Mouse (Mus musculus) forebrain, embryonic 15.5 days (tissue): ENCODE measurements at regions not wholly inside any gene's neighbourhood (a gene's known extent, or its start where the extent isn't known, plus 50 kb on each side); places are given as distances from the start of the nearest gene placed in this dataset.

Experiments
- ATAC-seq: fragments of 200-750 bp; cut with Nextera tagmentation; replicated peaks from 2 replicates; pipeline ENCODE4 v1.8.0; 2017; ENCODE audit warnings: mild to moderate bottlenecking, moderate TSS enrichment, moderate library complexity
- H3K27ac ChIP-seq: fragments of 300-500 bp; sonication (generic); replicated peaks from 2 replicates; pipeline ENCODE4 v1.5.1; 2015; ENCODE audit warnings: mild to moderate bottlenecking, inconsistent platforms
- H3K27me3 ChIP-seq: fragments of 300-500 bp; sonication (generic); 2 replicates; pipeline ENCODE4 v1.6.1; 2015; ENCODE audit warnings: inconsistent platforms
- H3K36me3 ChIP-seq: fragments of 300-500 bp; sonication (generic); 2 replicates; pipeline ENCODE4 v1.6.1; 2015; ENCODE audit warnings: mild to moderate bottlenecking, inconsistent platforms
- H3K4me1 ChIP-seq: fragments of 300-500 bp; sonication (generic); 2 replicates; pipeline ENCODE4 v1.6.1; 2015; ENCODE audit warnings: inconsistent platforms
- H3K4me2 ChIP-seq: fragments of 300-500 bp; sonication (generic); replicated peaks from 2 replicates; pipeline ENCODE4 v1.6.1; 2015; ENCODE audit warnings: mild to moderate bottlenecking, inconsistent platforms
- H3K4me3 ChIP-seq: fragments of 300-500 bp; sonication (generic); 2 replicates; pipeline ENCODE4 v1.5.1; 2015; ENCODE audit warnings: mild to moderate bottlenecking, inconsistent platforms
- H3K9ac ChIP-seq: fragments of 300-500 bp; sonication (generic); replicated peaks from 2 replicates; pipeline ENCODE4 v1.6.1; 2015; ENCODE audit warnings: mild to moderate bottlenecking, inconsistent platforms
- H3K9me3 ChIP-seq: fragments of 300-500 bp; sonication (generic); 2 replicates; pipeline ENCODE4 v1.6.1; 2016; ENCODE audit warnings: inconsistent platforms
- WGBS: fragments of 180-500 bp; shearing (Covaris S2); methylation state at CpG from one replicate; pipeline ENCODE4 v1.1.7; 2015; ENCODE audit warnings: mixed read lengths; 5-methylcytosine and 5-hydroxymethylcytosine counted together

DNA sequence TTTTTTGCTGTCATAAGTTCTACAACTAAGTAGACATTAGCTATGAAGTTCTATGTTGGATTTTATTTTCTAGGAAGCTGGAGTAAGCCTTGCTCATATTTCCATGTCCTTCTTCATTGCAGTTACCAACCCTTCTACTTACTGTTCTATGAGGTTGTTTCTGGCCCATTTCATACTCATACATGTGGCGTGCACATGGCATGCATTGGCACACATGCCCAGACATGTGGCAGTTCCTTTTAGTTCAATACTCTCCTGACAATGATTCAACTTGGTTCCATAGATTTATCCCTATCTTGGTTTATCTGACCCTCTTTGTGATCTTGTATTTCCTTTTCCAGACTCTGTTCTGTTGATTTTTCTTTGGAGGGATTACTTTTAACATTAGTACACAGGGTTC lies 203.2 kb downstream of the 1700064H15Rik start:
- Histone ChIP-seq H3K9ac (no peak overlapping the region), H3K27ac (no peak overlapping the region), H3K4me1 (no peaks in the 10 kb centered on the region), H3K36me3 (no peaks in the 10 kb centered on the region), H3K9me3 (no peaks in the 10 kb centered on the region), H3K4me3 (no peak overlapping the region), H3K27me3 (no peaks in the 10 kb centered on the region), H3K4me2 (no peak overlapping the region)
- ATAC-seq = no peak
- 94% methylated on average over 1 of the region's 1 CpGs for WGBS

DNA sequence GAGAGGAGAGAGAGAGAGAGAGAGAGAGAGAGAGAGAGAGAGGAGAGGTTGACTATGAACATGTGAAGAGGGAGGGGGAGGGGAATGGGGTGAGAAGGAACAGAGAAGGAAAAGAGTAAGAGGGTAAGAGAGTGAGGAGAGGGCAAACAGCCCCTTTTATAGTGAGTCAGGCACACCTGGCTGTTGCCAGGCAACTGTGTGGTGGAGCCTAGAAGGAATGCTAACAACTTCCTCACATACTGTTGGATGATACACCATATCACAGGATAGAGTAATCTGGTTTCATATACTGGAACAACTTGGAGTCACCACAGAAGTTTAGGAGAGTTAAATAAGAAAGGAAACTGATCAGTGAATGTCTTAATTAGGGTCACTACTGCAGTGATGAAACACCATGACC lies 204.1 kb downstream of the 1700064H15Rik start:
- Histone ChIP-seq H3K4me1 (no peaks in the 10 kb centered on the region), H3K36me3 (no peaks in the 10 kb centered on the region), H3K9ac (no peak overlapping the region), H3K27ac (no peak overlapping the region), H3K4me3 (no peak overlapping the region), H3K4me2 (no peak overlapping the region), H3K27me3 (no peaks in the 10 kb centered on the region), H3K9me3 (no peaks in the 10 kb centered on the region)
- ATAC-seq = no peak

DNA sequence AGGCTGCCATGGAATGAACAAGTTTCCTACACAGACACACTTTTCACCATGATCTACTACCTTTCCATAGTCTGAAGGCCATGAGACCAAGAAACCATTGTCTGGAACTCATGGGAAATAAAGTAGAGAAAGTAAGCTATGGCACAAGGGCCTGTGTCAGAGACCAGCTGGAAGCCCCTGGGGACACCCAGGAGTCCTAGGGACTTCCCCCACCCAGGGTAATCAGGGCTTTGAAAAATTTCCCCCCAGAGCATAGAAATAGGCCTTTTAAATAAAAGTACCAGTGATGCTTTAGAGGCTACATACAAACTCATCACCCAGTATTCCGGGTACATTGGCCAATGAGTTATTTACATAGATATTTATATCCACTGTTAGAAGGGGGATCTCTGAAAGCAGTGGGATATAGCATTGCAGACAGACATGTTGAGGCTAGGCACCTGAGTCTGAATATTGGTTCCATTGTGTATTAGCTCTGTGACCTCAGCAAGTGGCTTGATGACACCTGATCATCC lies 207.0 kb downstream of the 1700064H15Rik start:
- H3K4me2 ChIP-seq = no peak overlapping the region
- H3K36me3 ChIP-seq = no peaks in the 10 kb centered on the region
- H3K9ac ChIP-seq = no peak overlapping the region
- H3K27me3 ChIP-seq = no peaks in the 10 kb centered on the region
- H3K27ac ChIP-seq = no peak overlapping the region
- no peaks in the 10 kb centered on the region for H3K4me1 ChIP-seq
- no peaks in the 10 kb centered on the region for H3K9me3 ChIP-seq
- ATAC-seq = no peak
- no peak overlapping the region for H3K4me3 ChIP-seq
- 91% methylated on average over 1 of the region's 1 CpGs for WGBS

DNA sequence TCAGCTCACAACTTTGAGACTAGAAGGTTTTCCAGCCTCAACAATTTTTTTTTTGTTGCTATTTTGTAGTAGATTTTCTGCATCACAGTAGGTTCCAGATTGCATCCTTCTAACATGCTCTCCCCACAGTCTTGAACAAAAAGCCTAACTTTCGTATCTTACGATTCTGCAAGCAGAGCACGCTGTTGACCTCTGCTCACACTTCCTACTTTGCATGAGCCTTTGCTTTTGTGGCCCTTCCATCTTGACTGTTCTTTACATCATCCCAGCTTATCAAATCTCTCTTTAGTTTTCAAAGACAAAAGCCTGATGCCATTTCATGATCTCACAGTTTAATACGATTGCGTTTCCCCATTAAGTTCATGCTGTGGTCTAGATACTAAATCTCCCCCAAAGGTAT lies 207.6 kb downstream of the 1700064H15Rik start:
- H3K4me1 ChIP-seq = no peaks in the 10 kb centered on the region
- 93% methylated on average over 5 of the region's 5 CpGs for WGBS
- no peaks in the 10 kb centered on the region for H3K9me3 ChIP-seq
- H3K27ac ChIP-seq = no peak overlapping the region
- H3K4me2 ChIP-seq = no peak overlapping the region
- no peak for ATAC-seq
- no peaks in the 10 kb centered on the region for H3K27me3 ChIP-seq
- H3K4me3 ChIP-seq = no peak overlapping the region
- no peak overlapping the region for H3K9ac ChIP-seq
- no peaks in the 10 kb centered on the region for H3K36me3 ChIP-seq

DNA sequence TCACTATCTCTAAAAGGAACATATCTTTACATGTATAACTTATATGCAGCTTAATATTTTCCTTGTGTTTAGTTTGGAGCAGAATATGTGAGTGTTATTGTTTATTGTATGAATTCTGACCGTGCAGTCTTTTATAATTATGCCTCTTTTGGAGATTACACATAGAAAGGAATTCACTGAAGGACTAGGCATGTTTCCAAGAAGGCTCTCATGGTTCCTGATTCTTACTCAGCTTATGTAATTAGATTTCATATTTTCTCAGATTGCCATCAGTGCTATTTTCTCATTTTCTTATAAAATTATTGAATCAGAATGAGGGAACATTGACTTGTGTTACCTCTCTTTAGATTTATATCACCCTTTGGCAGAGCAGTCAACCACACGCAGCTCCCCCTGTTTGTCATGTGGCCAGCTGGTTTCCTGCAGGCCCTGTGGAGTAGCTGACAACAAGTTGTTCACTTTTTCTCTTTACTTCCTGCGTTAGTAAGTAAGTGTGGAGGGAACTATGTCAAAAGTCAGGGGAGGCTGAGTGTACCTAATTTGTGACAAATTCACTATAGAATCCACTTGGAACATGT lies 217.4 kb downstream of the 1700064H15Rik start:
- Histone ChIP-seq H3K4me3 (no peak overlapping the region), H3K27ac (no peak overlapping the region), H3K9me3 (no peaks in the 10 kb centered on the region), H3K4me1 (peaks cover 9% of the 10 kb centered on the region), H3K36me3 (no peaks in the 10 kb centered on the region), H3K27me3 (no peaks in the 10 kb centered on the region), H3K9ac (no peak overlapping the region), H3K4me2 (no peak overlapping the region)
- WGBS = 50% methylated on average over 3 of the region's 3 CpGs
- no peak for ATAC-seq

DNA sequence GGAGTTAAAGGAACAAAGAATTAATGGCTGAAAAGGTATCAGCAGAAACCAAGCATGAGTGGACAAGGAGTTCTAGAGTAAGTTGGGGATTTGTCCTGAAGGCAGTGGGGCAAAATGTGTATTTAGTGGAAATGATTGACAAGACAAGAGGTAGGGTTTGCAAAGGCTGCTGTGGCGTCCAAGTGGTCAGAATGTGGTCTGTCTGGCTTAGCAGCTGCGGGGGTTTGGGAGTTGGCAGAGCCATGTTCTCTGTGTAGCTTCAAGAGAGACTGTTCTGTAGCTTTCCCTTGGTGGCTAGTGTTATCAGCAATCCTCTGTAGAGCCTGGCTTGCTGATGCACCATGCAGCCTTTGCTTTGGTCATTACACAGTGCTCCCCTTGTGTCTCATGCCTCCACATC lies 220.2 kb downstream of the 1700064H15Rik start:
- 65% methylated on average over 2 of the region's 2 CpGs for WGBS
- ATAC-seq = no peak
- H3K4me2 ChIP-seq = no peak overlapping the region
- no peaks in the 10 kb centered on the region for H3K27me3 ChIP-seq
- H3K27ac ChIP-seq = no peak overlapping the region
- H3K36me3 ChIP-seq = no peaks in the 10 kb centered on the region
- peaks cover 9% of the 10 kb centered on the region for H3K4me1 ChIP-seq
- H3K9ac ChIP-seq = no peak overlapping the region
- no peak overlapping the region for H3K4me3 ChIP-seq
- H3K9me3 ChIP-seq = no peaks in the 10 kb centered on the region

DNA sequence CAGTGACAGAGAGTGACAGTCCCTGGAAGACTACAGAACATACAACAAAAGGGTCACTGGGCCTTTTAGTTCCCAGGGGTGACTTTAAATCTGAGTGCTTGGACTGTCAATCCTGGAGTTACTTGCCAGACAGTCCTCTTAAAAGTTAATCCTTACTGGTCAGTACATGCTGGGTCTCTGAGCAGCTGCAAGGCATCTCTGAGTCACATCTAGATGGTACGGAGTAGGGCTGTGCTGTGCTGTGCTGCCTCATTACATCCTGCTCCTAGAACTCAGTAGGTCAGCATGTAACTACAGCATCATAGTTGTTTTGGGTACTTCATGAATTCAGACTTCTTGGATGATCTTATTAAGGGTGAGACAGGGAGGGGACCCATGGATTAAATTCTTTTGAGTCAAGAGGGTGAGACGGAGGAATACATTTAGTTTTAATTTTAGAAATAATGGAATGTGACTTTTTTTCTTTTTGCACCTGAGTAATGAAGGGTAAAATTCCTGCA lies 220.8 kb downstream of the 1700064H15Rik start:
- ATAC-seq = no peak
- H3K4me2 ChIP-seq = no peak overlapping the region
- 79% methylated on average over 2 of the region's 2 CpGs for WGBS

DNA sequence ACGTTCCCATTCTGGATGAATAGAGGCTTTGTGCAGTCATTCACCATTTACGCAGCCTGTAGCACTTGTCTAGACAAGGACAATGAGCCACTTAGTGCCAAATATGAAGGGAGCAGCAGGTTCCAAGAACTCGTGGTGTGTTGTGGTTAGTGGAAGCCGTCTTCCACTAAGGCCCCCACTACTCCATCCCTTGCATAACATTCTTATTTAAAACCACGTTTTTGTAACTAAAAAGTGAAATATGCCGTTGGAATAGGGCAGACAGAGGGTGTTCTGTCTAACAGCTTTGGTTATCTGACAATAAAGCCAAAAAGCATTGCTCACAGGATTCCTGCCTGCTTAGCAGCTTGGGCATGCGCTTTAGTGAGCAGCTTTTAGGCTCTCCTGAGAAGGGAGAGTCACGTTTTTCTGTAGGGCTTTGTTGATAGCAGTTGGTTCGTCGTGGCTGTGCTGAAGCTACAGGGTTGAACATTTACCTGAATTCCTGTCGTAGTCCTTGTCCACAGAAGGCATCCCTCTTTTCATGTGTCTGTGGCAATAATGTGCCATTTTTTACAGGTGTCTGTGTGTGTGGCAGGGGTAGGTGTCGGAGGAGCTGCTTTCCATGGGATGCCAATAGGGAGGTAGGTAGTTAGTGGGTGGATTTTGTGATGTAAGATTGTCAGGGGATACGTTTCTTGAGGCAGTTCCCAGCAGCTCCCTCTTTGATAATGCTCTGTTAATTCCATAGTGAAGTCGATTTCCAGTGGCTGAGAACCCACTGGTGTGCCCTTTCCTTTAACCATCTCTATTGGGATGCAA lies 221.9 kb downstream of the 1700064H15Rik start:
- peaks cover 9% of the 10 kb centered on the region for H3K4me1 ChIP-seq
- H3K9ac ChIP-seq = peak overlapping the region; percentile 47
- WGBS = 13% methylated on average over 14 of the region's 14 CpGs
- peak overlapping the region; percentile 28 for H3K4me3 ChIP-seq
- H3K27me3 ChIP-seq = no peaks in the 10 kb centered on the region
- peak; percentile 95 for ATAC-seq
- peak overlapping the region; percentile 85 for H3K27ac ChIP-seq
- no peaks in the 10 kb centered on the region for H3K9me3 ChIP-seq
- H3K4me2 ChIP-seq = peak overlapping the region; percentile 41
- no peaks in the 10 kb centered on the region for H3K36me3 ChIP-seq

More for the DNA sequence above, 220.8 kb downstream of the 1700064H15Rik start:
- H3K4me3 ChIP-seq = no peak overlapping the region
- no peaks in the 10 kb centered on the region for H3K9me3 ChIP-seq
- no peaks in the 10 kb centered on the region for H3K27me3 ChIP-seq
- peaks cover 9% of the 10 kb centered on the region for H3K4me1 ChIP-seq
- no peak overlapping the region for H3K27ac ChIP-seq
- no peaks in the 10 kb centered on the region for H3K36me3 ChIP-seq
- H3K9ac ChIP-seq = no peak overlapping the region

DNA sequence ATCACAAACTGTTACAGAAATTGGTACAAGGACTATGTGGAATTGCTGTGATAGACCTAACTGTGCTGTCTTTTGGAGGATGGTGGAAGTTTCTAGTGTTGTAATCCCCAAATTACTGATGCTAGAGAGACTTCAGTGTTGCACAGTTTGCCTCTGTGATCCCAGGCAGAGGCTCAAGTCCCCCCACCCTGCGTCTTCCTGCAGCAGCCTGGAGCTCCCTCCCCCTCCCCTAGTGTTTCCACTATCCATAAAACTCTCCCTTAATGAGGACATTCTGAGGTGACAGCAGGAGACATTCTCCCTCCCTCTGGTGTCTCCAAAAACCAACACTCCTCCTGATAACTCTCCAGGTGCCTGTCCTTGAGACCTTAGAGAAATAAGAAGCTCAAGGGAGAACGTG lies 242.8 kb downstream of the 1700064H15Rik start:
- WGBS = 40% methylated on average over 2 of the region's 2 CpGs
- no peak overlapping the region for H3K27ac ChIP-seq
- H3K4me1 ChIP-seq = no peaks in the 10 kb centered on the region
- H3K4me2 ChIP-seq = no peak overlapping the region
- no peaks in the 10 kb centered on the region for H3K27me3 ChIP-seq
- no peak overlapping the region for H3K4me3 ChIP-seq
- no peak overlapping the region for H3K9ac ChIP-seq
- no peaks in the 10 kb centered on the region for H3K9me3 ChIP-seq
- H3K36me3 ChIP-seq = no peaks in the 10 kb centered on the region
- ATAC-seq = no peak

DNA sequence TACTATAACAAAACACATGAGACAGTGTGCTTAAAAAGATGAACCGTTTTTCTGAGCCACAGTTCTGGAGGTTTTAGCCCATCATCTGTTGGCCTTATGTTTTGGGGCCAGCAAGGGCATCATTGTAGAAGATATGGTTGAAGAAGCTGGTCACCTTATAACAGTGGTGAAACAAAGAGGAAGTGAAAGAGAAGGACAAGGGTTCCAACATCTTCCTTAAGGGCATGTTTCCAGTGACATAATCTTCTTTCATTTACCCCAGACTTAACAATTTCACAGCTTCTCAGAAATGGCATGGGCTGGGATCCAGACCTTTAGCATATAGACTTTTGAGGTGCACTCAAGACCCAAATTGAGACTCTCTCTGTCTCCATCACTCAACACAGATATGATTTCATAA lies 259.5 kb downstream of the 1700064H15Rik start:
- 87% methylated on average over 1 of the region's 1 CpGs for WGBS
- Histone ChIP-seq H3K36me3 (no peaks in the 10 kb centered on the region), H3K4me1 (no peaks in the 10 kb centered on the region), H3K9me3 (no peaks in the 10 kb centered on the region), H3K4me2 (no peak overlapping the region), H3K9ac (no peak overlapping the region), H3K27ac (no peak overlapping the region), H3K4me3 (no peak overlapping the region), H3K27me3 (no peaks in the 10 kb centered on the region)
- ATAC-seq = no peak

DNA sequence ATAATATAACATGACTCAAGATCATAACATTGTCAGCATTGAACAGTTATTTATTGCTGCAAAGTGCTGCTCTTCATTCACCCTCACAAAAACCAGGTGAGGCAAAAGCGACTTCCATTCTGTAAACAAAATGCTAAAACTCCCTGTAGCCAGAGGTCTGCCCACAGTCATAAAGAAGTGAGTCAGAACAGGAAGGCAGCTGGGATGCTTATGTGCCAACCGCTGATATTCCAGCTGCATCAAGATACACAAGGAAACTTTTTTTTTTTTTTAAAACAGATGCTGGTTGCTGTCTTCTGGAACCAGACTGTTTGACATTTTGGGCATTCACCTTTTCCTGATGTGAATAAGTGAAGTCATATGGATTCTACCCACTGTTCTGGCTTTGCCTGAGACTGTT lies 260.7 kb downstream of the 1700064H15Rik start:
- Histone ChIP-seq H3K36me3 (no peaks in the 10 kb centered on the region), H3K4me2 (no peak overlapping the region), H3K9me3 (no peaks in the 10 kb centered on the region), H3K4me1 (no peaks in the 10 kb centered on the region), H3K27ac (no peak overlapping the region), H3K9ac (no peak overlapping the region), H3K4me3 (no peak overlapping the region), H3K27me3 (no peaks in the 10 kb centered on the region)
- ATAC-seq = no peak
- 78% methylated on average over 2 of the region's 2 CpGs for WGBS
